Mouse (Mus musculus) NIH3T3 (cell line): ENCODE results near the gene Tmem178b.
A peak's percentile ranks its signal among the peaks of the same experiment; 100 is the strongest.

Experiments used
- DNase-seq: peaks from one replicate; pipeline ENCODE4 v3.0.0-alpha.2; 2012; ENCODE audit warnings: low read depth

Gene Tmem178b

DNA sequence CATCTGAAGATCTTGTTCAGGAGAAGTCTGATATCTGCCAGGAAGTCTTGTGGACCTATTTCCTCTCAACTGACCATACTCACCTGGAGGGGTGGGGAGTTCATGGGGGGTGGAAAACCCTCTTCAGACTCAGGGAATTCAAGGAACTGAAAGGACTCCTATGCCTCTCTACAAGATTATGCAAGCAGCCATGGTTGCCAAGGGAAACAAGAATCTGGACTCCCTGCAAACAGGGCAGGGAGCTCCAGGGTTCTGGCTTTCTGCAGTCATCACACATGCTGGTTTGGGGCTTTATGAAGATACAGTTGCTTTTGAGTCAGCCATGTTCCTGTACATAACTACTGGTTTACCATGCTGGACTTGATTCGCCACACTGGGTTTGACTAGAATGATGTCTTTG is 390.6 kb downstream of the Tmem178b start:
- peak; percentile 25 for DNase-seq

DNA sequence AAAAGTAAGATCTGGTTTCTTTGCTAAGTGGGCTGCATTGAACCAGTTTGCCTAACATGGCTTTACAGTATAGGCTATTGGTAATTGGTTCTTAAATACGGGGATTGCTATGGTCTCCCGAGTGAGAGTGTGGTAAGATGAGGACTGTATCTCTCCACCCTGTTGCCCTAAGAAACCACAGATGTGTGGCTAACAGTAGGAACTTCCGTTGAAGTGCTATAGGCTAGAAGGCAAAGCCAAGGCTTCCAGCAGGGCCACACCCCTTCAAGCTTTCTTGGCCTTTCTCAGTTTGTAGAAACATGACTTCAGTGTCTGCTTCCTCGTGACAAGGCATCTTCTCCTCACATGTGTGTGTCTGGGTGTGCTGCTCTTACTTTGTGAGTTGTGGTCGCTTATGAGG is 427.6 kb downstream of the Tmem178b start:
- no peak for DNase-seq

DNA sequence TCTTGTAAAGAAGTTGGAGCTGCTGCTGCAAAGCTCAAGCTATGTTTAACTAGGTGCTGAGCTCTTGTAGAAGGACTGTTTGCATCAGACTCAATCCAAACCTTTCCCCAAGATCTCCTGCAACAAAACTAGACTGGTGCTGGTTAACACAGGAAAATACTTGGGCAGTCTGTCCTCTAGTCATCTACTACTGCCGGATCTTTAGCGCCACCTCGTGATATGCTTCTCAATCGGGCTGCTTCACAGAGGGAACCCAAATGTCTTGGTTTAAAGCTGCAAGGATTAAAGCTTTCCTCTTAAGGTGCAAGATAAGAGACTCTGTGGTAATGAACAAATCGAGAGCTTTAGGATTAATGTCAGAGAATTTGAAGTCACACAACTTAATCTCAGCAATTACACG is 430.3 kb downstream of the Tmem178b start:
- peak; percentile 91 for DNase-seq
